Mouse (Mus musculus): ENCODE results near the gene Zfp3. TPM values are rescaled to one million over a fixed set of nuclear protein-coding genes. Genes with fewer than 3 reads are reported as not detected.

Zfp3 gene
- polyA plus RNA-seq, 1 experiment from 2014 or later = 14.2 TPM

DNA sequence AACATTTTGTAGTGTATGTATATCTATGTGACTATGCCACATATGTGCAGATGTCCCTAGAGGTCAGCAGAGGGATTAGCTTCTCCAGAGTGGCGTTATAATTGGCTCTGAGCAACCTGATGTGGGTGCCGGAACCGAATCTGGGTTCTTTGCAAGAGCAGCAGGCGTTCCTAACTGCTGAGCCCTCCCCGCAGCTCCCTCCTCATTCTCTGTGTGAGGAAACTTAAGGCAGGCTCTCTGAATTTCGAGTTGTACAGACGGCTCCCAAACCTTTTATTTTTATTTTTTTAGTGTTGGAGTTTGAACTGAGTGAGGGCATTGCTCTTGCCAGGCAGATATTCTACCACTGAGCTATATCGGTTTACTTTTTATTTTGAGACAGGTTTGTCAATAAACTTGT lies 51.1 kb downstream of the Zfp3 start:
- no peak for ATAC-seq (ENCODE audit: low FRiP score)

DNA sequence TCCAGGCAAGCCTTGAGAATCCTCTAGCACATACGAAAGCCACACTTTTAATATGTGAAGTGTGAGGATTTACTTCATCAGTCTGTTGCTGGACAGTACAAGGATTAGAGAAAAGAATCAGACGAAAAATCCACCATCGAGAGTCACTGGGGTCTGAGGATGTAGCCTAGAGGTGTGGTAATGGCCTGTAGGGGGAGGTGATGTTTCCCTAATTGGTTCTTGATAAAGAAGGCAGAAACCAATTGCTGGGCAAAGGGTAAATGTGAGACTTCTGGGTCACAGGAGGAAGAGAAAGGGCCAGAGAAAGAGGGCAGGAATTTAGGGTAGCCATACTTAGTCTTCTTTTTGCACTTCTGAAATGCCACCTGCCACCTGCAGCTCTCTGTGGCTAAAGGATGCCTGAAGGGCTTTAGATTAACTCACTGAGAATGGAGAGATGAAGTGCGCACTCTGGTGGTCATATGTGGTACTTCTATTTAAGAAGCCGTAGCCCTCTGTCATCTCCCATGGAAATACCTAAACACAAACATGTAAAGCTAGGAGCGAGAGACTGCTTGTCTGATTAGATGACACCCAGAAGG lies 51.6 kb downstream of the Zfp3 start:
- ATAC-seq (ENCODE audit: low FRiP score) = no peak
- 31% methylated on average over 6 of the region's 6 CpGs for WGBS
- no peak overlapping the region for H3K4me2 ChIP-seq

More for the DNA sequence above, 51.1 kb downstream of the Zfp3 start:
- Histone ChIP-seq H3K36me3 (no peaks in the 10 kb centered on the region), H3K27ac (no peak overlapping the region), H3K4me1 (replicated peaks) (no peaks in the 10 kb centered on the region), H3K9ac (no peak overlapping the region), H3K9me3 (no peaks in the 10 kb centered on the region), H3K27me3 (no peaks in the 10 kb centered on the region), H3K4me2 (no peak overlapping the region), H3K4me3 (no peak overlapping the region)
- 86% methylated on average over 8 of the region's 8 CpGs for WGBS

DNA sequence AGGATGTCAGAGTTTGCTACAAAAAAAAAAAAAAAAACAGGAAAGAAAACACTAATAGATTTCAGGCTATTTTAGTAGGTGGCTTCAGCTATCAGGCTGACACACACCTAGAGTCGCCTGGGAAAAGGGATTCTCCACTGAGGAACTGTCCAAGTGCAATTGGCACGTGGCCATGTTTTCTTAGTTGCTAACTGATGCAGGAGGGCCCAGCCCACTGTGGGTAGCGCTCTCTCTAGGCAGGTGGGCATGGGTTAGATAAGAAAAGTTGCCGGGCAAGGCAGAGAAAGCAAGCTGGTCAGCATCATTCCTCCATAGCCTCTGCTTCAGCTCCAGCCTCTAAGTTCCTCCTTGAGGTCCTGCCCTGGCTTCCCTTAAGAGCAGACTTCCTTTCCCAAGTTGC lies 52.8 kb downstream of the Zfp3 start:
- Histone ChIP-seq H3K9ac (no peak overlapping the region), H3K27me3 (no peaks in the 10 kb centered on the region), H3K4me3 (no peak overlapping the region), H3K4me2 (no peak overlapping the region), H3K4me1 (replicated peaks) (peaks cover 2% of the 10 kb centered on the region), H3K27ac (no peak overlapping the region), H3K9me3 (no peaks in the 10 kb centered on the region), H3K36me3 (no peaks in the 10 kb centered on the region)
- ATAC-seq (ENCODE audit: low FRiP score) = no peak
- WGBS = 76% methylated on average over 4 of the region's 4 CpGs

More for the DNA sequence above, 51.6 kb downstream of the Zfp3 start:
- H3K4me3 ChIP-seq = no peak overlapping the region
- H3K9me3 ChIP-seq = no peaks in the 10 kb centered on the region
- no peaks in the 10 kb centered on the region for H3K27me3 ChIP-seq
- H3K9ac ChIP-seq = no peak overlapping the region
- no peaks in the 10 kb centered on the region for H3K4me1 ChIP-seq (replicated peaks)
- no peak overlapping the region for H3K27ac ChIP-seq
- H3K36me3 ChIP-seq = no peaks in the 10 kb centered on the region

DNA sequence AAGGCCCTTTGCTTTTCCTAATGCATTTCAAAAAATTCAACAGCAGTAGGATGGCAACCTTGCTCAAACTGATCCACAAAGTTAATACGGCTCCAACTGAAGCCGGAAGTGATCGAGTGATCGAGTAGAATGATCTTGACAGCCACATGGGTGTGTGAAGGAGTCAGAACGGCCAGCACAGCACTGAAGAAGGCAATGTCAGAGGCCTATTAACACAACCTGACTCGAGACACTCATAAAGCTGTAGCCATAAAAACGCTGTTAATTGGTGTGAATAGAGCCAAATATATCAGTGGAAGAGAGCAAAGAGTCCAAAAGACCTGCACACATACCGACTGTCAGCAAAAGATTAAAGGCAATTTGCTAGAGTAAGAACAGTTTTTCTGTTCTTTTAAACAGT lies 56.1 kb downstream of the Zfp3 start:
- 90% methylated on average over 8 of the region's 8 CpGs for WGBS
- no peak for ATAC-seq (ENCODE audit: low FRiP score)

DNA sequence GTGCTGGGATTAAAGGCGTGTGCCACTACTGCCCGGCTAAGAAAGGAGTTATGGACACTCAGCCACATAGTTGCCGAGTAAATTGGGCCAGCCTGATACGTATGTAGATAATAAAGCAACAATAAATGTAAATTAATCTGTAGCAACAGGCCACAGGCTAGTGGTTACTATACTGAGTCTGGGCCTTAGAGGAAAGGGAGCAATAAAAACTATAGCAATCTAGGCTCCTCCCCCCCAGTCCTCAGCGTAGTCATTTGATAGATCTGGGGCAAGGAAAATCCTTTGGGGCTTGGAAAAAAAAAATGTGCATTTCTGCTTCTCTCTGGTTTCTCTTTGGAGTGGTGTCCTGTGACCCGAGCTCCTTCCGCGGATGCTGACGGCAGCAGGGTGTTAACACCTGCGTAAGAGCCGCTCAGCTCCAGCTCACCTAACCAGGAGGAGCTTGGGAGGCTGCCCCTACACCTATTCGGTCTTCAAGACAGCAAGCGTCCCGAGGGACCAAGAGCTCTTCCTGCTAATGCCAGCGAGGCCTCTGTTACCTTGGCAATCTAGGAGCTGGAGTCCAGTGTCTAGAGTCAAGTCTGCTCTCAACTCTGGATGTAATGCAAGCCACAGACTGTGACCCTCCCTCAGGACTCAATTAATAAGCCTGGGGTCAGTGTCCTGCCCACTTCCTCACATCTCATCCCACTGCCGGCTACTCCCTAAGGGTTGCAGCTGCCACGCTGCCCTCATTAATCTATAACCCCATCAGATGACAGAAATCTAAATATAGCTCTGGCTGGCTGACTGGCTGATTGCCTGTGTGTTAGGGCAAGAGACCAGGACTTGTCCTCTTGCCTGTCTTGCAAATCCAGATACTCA lies 58.0 kb downstream of the Zfp3 start:
- H3K9ac ChIP-seq = no peak overlapping the region
- no peaks in the 10 kb centered on the region for H3K27me3 ChIP-seq
- no peak overlapping the region for H3K4me2 ChIP-seq
- H3K9me3 ChIP-seq = no peaks in the 10 kb centered on the region
- H3K36me3 ChIP-seq = no peaks in the 10 kb centered on the region
- 60% methylated on average over 17 of the region's 17 CpGs for WGBS
- no peak overlapping the region for H3K27ac ChIP-seq
- no peak for ATAC-seq (ENCODE audit: low FRiP score)
- no peak overlapping the region for H3K4me3 ChIP-seq
- H3K4me1 ChIP-seq (replicated peaks) = peaks cover 8% of the 10 kb centered on the region

More for the DNA sequence above, 56.1 kb downstream of the Zfp3 start:
- H3K9me3 ChIP-seq = no peaks in the 10 kb centered on the region
- H3K27me3 ChIP-seq = no peaks in the 10 kb centered on the region
- no peaks in the 10 kb centered on the region for H3K36me3 ChIP-seq
- H3K4me1 ChIP-seq (replicated peaks) = peaks cover 8% of the 10 kb centered on the region
- H3K4me3 ChIP-seq = no peak overlapping the region
- H3K27ac ChIP-seq = no peak overlapping the region
- H3K4me2 ChIP-seq = no peak overlapping the region
- H3K9ac ChIP-seq = no peak overlapping the region

Small RNAs within 50 kb of the gene (microRNA-seq; reads per million reads assigned to microRNA genes)
- gene Gm22760 = not detected

Other genes with a start within 250 kb of the Zfp3 start
- gene Vmo1, start 249.6 kb upstream of the Zfp3 start, polyA plus RNA-seq (2015; fragmentation: Nextera tagmentation; extraction: Ambion mirVana) = 0.31 TPM in 1 of 2 replicates, not detected in the other
- 0.25 and 0.29 TPM in 2 replicates for gene Gltpd2, start 245.0 kb upstream of the Zfp3 start, polyA plus RNA-seq (2015; fragmentation: Nextera tagmentation; extraction: Ambion mirVana)
- 802 and 803 TPM in 2 replicates for gene Psmb6, start 238.8 kb upstream of the Zfp3 start, polyA plus RNA-seq (2015; fragmentation: Nextera tagmentation; extraction: Ambion mirVana)
- gene Gm40193, start 231.3 kb upstream of the Zfp3 start, polyA plus RNA-seq (2015; fragmentation: Nextera tagmentation; extraction: Ambion mirVana) = not detected in 2 replicates
- 9.0 and 10.1 TPM in 2 replicates for gene Pld2, start 224.1 kb upstream of the Zfp3 start, polyA plus RNA-seq (2015; fragmentation: Nextera tagmentation; extraction: Ambion mirVana)
- gene Mink1, start 201.3 kb upstream of the Zfp3 start, polyA plus RNA-seq (2015; fragmentation: Nextera tagmentation; extraction: Ambion mirVana) = 14.2 and 15.3 TPM in 2 replicates
- gene 4930544D05Rik, start 148.4 kb upstream of the Zfp3 start, polyA plus RNA-seq (2015; fragmentation: Nextera tagmentation; extraction: Ambion mirVana) = not detected in 2 replicates
- not detected in 2 replicates for gene Chrne, start 145.0 kb upstream of the Zfp3 start, polyA plus RNA-seq (2015; fragmentation: Nextera tagmentation; extraction: Ambion mirVana)
- 0.16 and 0.21 TPM in 2 replicates for gene Gp1ba, start 125.1 kb upstream of the Zfp3 start, polyA plus RNA-seq (2015; fragmentation: Nextera tagmentation; extraction: Ambion mirVana)
- gene Rnf167, start 117.0 kb upstream of the Zfp3 start, polyA plus RNA-seq (2015; fragmentation: Nextera tagmentation; extraction: Ambion mirVana) = 109 TPM in 2 replicates
- 159 and 173 TPM in 2 replicates for gene Slc25a11, start 116.7 kb upstream of the Zfp3 start, polyA plus RNA-seq (2015; fragmentation: Nextera tagmentation; extraction: Ambion mirVana)
- 851 and 865 TPM in 2 replicates for gene Pfn1, start 109.6 kb upstream of the Zfp3 start, polyA plus RNA-seq (2015; fragmentation: Nextera tagmentation; extraction: Ambion mirVana)
- 7.1 and 9.2 TPM in 2 replicates for gene Eno3, start 107.0 kb upstream of the Zfp3 start, polyA plus RNA-seq (2015; fragmentation: Nextera tagmentation; extraction: Ambion mirVana)
- 162 and 169 TPM in 2 replicates for gene Spag7, start 94.8 kb upstream of the Zfp3 start, polyA plus RNA-seq (2015; fragmentation: Nextera tagmentation; extraction: Ambion mirVana)
- 15.2 and 15.3 TPM in 2 replicates for gene Camta2, start 76.1 kb upstream of the Zfp3 start, polyA plus RNA-seq (2015; fragmentation: Nextera tagmentation; extraction: Ambion mirVana)
- 1.6 TPM in 2 replicates for gene Inca1, start 64.1 kb upstream of the Zfp3 start, polyA plus RNA-seq (2015; fragmentation: Nextera tagmentation; extraction: Ambion mirVana)
- gene Kif1c, start 63.7 kb upstream of the Zfp3 start, polyA plus RNA-seq (2015; fragmentation: Nextera tagmentation; extraction: Ambion mirVana) = 1.5 and 1.7 TPM in 2 replicates
- 0.30 TPM in 1 of 2 replicates, not detected in the other for gene Scimp, start 48.4 kb downstream of the Zfp3 start, polyA plus RNA-seq (2015; fragmentation: Nextera tagmentation; extraction: Ambion mirVana)
- gene Rabep1, start 80.6 kb downstream of the Zfp3 start, polyA plus RNA-seq (2015; fragmentation: Nextera tagmentation; extraction: Ambion mirVana) = 83.1 and 87.5 TPM in 2 replicates
- 121 and 131 TPM in 2 replicates for gene Nup88, start 205.8 kb downstream of the Zfp3 start, polyA plus RNA-seq (2015; fragmentation: Nextera tagmentation; extraction: Ambion mirVana)
- gene Rpain, start 206.0 kb downstream of the Zfp3 start, polyA plus RNA-seq (2015; fragmentation: Nextera tagmentation; extraction: Ambion mirVana) = 72.1 and 73.0 TPM in 2 replicates
- 191 and 192 TPM in 2 replicates for gene C1qbp, start 218.8 kb downstream of the Zfp3 start, polyA plus RNA-seq (2015; fragmentation: Nextera tagmentation; extraction: Ambion mirVana)
- 13.9 and 14.4 TPM in 2 replicates for gene Dhx33, start 240.2 kb downstream of the Zfp3 start, polyA plus RNA-seq (2015; fragmentation: Nextera tagmentation; extraction: Ambion mirVana)

All from hindbrain, embryonic 13.5 days (tissue).